Mouse (Mus musculus) kidney, postnatal 4 days (tissue): ENCODE measurements around the gene Ms4a4a.
"Not testable (repeated sequence)": the region's sequence is repeated elsewhere in the genome, so short reads cannot be mapped to it uniquely, and the experiment has no call there.

ENCODE experiments used
- DNase-seq, 2 experiments: peaks; one replicate each; pipeline ENCODE4 v3.0.0; 2021; ENCODE audit warnings: mixed read lengths in 2 of 2

Gene Ms4a4a

GRCm38 (mm10) chr19:11375273-11375672, at the start of gene Ms4a4a:
Gene Ms4a4a, plus strand, starts transcription at chr19:11375523.
- DNase-seq, result no peak

DNA sequence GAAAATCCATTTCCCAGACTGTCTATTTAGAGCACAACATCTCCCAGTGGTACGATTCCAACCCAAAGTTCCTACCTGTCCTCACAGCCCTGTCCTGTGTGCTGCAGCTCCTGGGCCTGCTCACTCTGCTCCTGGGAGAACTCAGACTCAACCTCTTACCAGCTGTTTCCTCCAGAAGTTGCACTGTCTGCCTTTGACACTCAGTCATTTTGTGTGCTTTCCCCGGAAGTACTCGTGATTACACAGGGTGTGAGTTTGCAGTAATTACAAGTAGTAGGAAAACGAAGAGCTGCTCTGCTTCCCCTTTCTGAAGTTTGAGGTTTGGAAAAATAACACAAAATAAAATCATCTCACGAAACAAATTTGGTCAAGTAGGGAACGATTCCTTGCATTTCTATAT, 39.4 kb upstream of the Ms4a4a start, which contains the start of gene Ms4a7:
Gene Ms4a7 (minus strand): TSS at position 215 of the 400 bp plus-strand sequence.
- DNase-seq, result no peak

- no peak for DNase-seq
Measured at GRCm38 (mm10) chr19:11343147-11343546, 32.2 kb upstream of the Ms4a4a start.

- no peak for DNase-seq
Measured at GRCm38 (mm10) chr19:11343992-11344391, 31.3 kb upstream of the Ms4a4a start.

GRCm38 (mm10) chr19:11349698-11350481, 25.4 kb upstream of the Ms4a4a start:
- DNase-seq, result peak; percentile 28 to 55

- DNase-seq, result no peak
Measured at GRCm38 (mm10) chr19:11351878-11352277, 23.4 kb upstream of the Ms4a4a start.

DNA sequence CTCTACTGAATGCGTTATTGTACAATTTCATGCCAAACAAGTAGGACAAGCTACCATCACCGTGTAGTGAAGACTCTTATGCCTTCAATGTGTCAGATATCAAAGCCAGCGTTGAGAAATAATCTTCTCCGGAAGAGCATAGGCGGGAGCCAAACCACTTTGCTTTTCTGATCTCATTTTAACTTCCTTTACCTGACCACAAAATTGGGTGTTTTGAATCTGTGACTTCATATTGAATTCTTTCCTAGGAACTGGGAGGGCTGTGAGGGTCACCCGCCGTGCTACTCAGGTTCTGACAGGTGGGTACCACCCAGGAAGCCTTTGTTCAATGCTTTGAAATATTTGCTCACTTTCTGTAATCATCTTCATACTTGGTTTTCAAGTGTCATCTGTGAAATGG, 19.6 kb upstream of the Ms4a4a start:
- no peak for DNase-seq

DNA sequence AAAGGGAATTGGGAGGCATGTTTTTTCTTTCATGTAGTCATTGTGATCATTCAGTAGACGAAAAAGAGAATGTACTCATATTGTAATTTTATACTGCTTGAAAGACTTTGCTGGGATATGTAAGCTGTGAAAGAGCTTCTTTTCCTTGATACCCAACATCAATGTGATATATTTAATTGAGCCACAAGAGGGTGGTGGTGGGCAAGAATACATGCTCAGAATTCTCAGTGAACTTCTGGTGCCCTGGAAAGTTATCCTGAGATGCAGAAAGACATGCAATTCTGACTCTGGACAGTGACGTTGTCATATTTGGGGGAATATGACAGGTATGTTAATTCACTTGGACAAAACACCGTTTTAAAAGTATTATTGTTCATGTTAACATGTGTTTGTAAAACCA, 15.2 kb upstream of the Ms4a4a start:
- DNase-seq, result no peak

- no peak for DNase-seq
Measured at GRCm38 (mm10) chr19:11362002-11362401, 13.3 kb upstream of the Ms4a4a start.

DNA sequence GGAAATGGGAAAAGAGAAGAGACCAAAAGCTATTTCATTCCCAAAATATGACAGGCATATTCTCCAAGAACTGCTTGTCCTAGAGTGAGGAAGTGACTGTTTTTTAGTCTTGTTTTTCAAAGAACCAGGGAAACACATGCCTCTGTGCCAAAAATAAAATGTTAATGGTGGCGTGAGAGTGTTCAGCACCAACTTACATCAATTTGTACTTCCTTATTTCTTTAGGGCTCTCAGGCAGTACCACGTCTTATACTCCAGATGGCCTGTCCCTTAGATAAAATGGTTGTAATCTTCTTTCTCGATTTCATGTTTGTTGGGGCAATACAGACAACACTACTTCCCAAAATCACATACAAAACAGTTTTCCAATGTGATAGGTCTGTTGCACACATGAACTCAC, 7.0 kb upstream of the Ms4a4a start:
- DNase-seq, result no peak

- DNase-seq, result no peak
Measured at GRCm38 (mm10) chr19:11371181-11371580, 4.1 kb upstream of the Ms4a4a start.

DNA sequence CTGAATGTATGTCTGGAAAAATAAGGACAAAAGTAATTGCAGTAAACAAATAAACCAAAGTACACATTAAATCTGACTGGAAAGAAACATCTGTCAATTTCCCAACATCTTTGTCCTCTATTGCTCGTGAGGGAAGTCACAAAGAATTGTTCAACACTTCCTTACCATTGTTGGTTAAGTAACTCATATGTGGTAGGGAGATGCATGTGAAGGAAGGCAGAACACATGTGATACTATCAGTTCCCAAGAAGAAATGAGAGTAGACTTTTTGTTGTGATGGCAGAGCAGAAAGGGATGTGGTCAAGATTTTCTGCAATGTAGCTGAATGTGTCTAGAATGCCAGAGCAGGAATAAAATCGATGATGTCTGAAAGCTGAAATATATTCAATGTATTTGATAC, 1.1 kb downstream of the Ms4a4a start:
- no peak for DNase-seq

DNA sequence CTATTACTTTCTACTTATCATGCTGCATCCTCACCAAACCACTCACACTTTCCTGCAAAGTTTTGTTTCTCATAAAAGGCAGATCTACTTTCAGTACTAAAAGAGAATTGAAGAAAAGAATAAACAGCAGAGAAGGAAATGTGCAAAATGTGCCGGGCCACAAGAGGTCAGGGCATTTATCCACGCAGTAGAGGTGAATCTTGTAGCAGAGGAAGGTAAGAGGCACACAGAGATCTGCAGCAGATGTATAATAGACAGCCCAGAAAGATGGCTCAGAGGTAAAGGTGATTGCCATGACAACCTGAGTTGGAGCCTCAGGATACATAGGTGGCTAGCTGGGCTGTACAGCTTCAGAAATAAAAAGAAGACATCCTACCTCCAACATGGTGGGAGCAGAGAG, 11.8 kb downstream of the Ms4a4a start:
- no peak for DNase-seq

GRCm38 (mm10) chr19:11387685-11388084, 12.4 kb downstream of the Ms4a4a start:
- no peak for DNase-seq

- no peak for DNase-seq
Measured at GRCm38 (mm10) chr19:11388949-11389348, 13.6 kb downstream of the Ms4a4a start.

GRCm38 (mm10) chr19:11395769-11396168, 20.4 kb downstream of the Ms4a4a start:
- no peak for DNase-seq

- DNase-seq, result no peak
Measured at GRCm38 (mm10) chr19:11404527-11404926, 29.2 kb downstream of the Ms4a4a start, which contains the start of gene Ms4a4c. Gene Ms4a4c, plus strand, starts transcription at chr19:11404770.

GRCm38 (mm10) chr19:11407428-11407827, 32.1 kb downstream of the Ms4a4a start:
- no peak for DNase-seq

DNA sequence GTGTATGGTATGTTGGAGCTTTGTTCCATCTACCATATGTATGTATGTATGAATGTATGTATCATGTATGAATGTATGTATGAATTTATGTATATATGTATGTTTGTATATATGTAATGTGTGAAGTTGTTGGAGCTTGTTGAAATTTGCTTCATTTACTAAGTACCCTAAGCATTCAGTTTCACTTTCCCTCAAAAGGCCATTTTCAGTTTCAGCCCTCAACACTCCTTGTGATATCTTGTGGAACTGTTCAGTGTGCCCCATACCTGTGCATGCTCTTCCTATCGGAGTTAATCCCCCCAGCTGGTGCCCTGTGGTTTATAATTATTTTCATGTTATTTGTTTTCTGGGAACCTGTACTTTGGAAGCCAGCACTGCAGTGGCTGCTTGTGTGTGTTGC, 33.3 kb downstream of the Ms4a4a start:
- DNase-seq, result no peak

DNA sequence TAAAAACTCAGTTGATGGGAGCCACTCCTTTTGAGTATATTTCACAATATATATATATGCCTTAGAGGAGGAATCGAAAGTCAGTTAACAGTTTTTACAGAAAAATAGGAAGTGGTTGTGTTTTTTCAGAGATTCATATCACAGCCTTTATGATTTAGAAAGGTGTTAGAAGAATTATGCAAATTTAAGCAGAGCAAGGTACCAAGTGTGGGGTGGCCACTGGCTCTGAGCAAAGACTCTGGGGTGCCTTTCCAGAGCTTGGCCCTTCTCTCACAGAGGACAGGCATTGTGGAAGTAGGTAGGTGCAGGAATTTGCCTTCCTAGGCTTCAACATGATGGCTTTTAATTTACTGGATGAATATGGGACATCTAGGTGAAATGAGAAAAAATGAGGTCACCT, 36.3 kb downstream of the Ms4a4a start:
- no peak for DNase-seq

- no peak for DNase-seq
Measured at GRCm38 (mm10) chr19:11414084-11414483, 38.8 kb downstream of the Ms4a4a start.

DNA sequence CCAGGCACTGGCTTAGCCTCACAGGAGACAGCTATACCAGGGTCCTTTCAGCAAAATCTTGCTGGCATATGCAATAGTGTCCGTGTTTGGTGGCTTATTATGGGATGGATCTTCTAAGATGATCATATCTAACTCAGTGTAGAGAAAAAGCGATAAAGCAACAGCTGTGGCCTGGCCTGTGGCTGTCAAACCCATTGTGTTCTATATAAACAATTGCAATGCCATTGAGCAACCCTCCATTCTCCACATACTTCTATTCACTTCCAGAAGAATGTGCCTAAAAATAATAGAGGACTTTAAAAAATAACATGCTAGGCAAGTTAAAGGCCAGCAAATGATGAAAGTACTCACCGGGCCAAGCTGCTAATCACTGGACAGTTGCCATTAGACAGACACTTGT, 40.3 kb downstream of the Ms4a4a start:
- no peak for DNase-seq

- DNase-seq, result not testable (repeated sequence)
Measured at GRCm38 (mm10) chr19:11418865-11419264, 43.5 kb downstream of the Ms4a4a start.

DNA sequence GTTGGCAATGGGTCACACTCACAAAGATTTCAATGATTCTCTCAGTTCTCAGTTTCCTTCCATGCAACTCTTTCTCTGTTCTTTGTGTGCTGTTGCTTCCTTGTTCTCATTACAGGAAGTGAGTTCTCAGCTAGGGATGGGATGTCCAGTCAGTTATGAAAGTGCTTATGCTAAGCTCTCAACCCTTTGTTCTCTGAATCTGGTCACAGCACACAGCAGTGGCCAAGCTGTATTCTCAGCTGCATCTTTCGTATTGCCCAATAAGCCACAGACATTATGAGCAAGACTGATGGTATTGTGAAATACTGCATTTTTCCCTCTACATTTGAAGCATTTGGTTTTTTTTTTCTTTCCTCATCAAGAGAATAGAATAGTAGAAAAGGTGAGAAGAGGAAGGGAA, 55.9 kb downstream of the Ms4a4a start:
- DNase-seq, result not testable (repeated sequence)
